Mouse (Mus musculus): ENCODE data around the gene Zic5. TPM values are rescaled to one million over a fixed set of nuclear protein-coding genes. Genes with fewer than 3 reads are reported as not detected.
"Not testable (repeated sequence)": the region's sequence is repeated elsewhere in the genome, so short reads cannot be mapped to it uniquely, and the experiment has no call there.

Zic5 gene
- total RNA-seq, 1 experiment from 2014 or later: not detected

DNA sequence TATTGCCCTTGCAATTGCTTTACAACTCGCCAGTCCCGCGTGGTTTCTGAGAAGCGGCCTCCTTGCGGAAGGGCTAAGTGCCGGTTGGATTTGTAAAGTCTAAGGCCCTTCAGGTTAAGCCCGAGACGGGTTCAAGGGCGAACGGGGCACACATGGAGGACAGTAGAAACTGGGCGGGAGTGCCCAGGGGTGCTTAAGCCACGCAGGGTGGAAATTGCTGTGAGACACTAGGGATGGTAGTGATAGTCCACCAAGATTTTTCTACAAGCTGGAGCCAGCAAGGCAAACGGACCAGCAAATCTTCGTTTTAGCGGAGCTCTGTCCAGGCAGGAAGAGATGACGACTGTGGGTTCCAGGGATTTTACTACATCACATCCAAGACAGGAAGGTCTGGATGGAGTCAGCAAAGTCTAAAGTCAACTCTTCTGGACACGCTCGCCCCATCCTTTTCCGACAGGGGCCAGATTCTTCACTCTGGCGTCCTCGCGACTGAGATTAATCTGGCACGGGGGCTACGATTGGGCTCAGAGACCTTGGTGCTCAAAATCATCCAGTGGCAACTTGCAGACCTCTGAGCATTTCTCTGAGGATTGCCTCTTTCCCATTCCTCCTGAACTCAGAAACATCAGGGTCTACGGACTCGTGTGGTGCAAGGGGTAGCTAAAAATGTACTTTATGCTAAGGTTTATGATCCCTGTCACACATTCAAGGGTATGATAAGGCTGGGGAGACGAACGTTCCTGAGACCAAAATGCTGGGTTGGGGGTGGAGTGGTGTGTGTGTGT, 3.7 kb upstream of the Zic5 start:
- no peak for ATAC-seq (ENCODE audit: extremely low read depth, insufficient number of reproducible peaks, low FRiP score, poor library complexity, severe bottlenecking)

DNA sequence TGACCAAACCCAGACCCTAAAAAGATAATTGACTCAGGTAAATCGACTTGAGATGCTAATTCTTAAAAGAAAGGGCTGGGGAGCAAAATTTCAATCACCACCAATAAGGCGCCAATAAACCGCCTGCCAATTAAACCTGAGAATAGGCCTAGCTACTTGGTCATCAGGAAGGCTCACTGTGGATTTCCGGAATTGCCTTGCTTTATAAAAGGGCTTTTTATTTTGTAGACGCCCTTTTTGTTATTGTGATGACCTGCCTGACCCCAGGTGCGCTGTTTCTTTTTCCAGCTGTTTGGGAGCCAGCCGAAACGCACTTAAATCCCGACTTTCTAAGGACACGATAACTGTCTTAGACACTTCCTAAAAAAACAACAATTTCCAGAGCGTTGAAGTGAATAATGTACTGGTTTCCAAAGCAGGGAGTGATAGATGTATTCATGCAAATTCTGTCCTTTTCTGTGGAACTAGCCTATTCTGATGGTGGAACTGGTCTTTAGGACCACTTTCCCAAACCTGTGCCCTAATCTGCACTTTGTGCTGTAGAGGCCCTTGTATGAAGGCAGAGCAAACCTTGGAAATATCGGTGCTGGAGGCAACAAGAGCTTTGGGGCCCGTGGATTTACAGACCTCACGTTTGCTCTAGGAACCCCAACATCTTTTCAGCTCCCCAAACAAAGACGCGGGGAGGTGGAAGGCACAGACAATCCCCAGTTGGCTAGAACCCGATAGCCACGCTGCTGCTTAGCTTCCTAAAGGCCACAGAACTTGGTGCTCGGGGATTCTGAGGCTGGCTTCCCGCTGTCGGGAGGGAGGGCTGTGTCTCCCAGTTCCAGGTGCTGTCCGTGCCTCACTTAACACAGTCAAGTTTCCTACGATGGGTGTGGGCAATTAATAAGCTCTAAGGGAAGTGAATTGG, 2.7 kb upstream of the Zic5 start:
- no peak for ATAC-seq (ENCODE audit: extremely low read depth, insufficient number of reproducible peaks, low FRiP score, poor library complexity, severe bottlenecking)

- ATAC-seq (ENCODE audit: extremely low read depth, insufficient number of reproducible peaks, low FRiP score, poor library complexity, severe bottlenecking): no peak
Measured at GRCm38 (mm10) chr14:122466756-122467362, 1.4 kb upstream of the Zic5 start.

- ATAC-seq (ENCODE audit: extremely low read depth, insufficient number of reproducible peaks, low FRiP score, poor library complexity, severe bottlenecking): no peak
Measured at GRCm38 (mm10) chr14:122465931-122466490, 534 bp upstream of the Zic5 start.

DNA sequence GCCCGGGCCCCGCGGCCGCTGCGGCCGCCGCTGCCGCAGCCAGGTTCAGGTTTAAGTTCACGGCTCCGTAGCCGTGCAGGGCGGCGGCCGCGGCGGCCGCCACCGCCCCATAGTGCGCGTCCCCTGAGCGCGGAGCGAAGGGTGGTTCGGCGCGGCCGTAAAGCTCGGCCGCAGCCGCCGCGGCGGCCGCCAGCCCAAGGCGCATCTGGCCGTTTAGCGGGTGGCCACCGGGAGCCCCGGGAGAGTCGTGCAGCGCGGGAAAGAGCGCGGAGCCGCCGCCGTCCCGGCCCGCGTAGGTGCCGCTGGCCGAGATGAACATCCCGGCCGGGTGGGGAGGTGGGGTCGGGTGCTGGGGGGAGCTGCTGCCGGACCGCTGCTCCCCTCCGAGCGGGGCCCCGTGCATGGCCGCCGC, 1.1 kb downstream of the Zic5 start:
- ATAC-seq (ENCODE audit: extremely low read depth, insufficient number of reproducible peaks, low FRiP score, poor library complexity, severe bottlenecking): no peak

DNA sequence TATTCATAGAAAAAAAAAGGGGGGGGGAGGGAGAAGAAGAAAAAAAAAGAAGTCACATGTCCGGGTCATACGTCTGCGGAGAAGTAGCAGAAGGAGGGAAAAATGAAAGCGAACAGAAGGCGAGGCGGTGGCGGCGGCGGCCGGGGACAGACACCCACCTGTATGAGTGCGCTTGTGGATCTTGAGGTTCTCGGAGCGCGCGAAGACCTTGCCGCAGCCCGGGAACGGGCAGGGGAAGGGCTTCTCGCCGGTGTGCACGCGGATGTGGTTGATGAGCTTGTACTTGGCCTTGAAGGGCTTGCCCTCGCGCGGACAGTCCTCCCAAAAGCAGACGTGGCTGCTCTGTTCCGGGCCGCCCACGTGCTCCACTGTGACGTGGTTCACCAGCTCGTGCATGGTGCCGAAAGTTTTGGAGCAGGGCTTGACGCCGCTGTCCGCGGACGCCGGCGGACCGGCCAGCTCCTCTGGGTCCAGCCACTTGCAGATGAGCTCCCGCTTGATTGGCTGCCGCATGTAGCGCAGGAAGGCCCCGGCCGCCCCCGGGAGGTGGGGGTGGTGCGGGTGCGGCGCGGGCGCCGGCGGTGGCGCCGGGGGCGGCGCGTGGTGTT, 1.6 kb downstream of the Zic5 start:
- peak; percentile 18; the same call in 1 of the 2 replicates for ATAC-seq (ENCODE audit: extremely low read depth, insufficient number of reproducible peaks, low FRiP score, poor library complexity, severe bottlenecking)

DNA sequence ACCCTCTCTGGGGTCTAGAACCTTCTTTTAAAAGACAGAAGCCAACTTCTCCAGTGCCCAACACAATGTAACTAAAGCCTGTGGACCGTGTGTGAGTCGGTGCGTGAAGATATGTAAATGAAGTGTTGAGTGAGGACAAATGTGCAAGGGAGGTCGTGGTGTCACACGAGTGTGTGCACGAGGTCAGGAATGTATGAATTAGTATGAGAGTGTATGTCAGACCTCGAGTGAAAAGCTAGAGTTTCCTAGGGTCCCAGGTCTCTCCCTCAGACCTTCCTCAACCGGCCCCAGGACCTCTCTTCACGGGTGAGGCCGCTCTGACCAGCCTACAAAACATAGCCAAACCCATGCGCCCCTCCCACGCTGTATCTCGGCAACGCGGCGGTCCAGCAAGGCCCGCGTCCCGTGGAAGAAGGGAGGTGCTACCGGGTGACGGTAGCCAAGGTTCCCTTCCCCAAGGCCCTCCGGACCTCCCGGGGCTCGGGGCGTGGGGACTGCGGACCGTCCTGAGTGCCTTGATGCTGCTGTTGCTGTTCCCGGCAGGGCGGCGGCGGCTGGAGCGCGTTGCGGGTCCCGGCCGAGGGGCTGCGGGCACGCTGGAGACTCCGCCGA, 2.3 kb downstream of the Zic5 start:
- ATAC-seq (ENCODE audit: extremely low read depth, insufficient number of reproducible peaks, low FRiP score, poor library complexity, severe bottlenecking): no peak

- no peak for ATAC-seq (ENCODE audit: extremely low read depth, insufficient number of reproducible peaks, low FRiP score, poor library complexity, severe bottlenecking)
Measured at GRCm38 (mm10) chr14:122462689-122463079, 2.8 kb downstream of the Zic5 start.

- no peak for ATAC-seq (ENCODE audit: extremely low read depth, insufficient number of reproducible peaks, low FRiP score, poor library complexity, severe bottlenecking)
Measured at GRCm38 (mm10) chr14:122461966-122462365, 3.5 kb downstream of the Zic5 start.

- ATAC-seq (ENCODE audit: extremely low read depth, insufficient number of reproducible peaks, low FRiP score, poor library complexity, severe bottlenecking): no peak
Measured at GRCm38 (mm10) chr14:122461500-122461899, 4.0 kb downstream of the Zic5 start.

- no peak for ATAC-seq (ENCODE audit: extremely low read depth, insufficient number of reproducible peaks, low FRiP score, poor library complexity, severe bottlenecking)
Measured at GRCm38 (mm10) chr14:122460226-122460625, 5.3 kb downstream of the Zic5 start.

- ATAC-seq (ENCODE audit: extremely low read depth, insufficient number of reproducible peaks, low FRiP score, poor library complexity, severe bottlenecking): no peak
Measured at GRCm38 (mm10) chr14:122459776-122460175, 5.7 kb downstream of the Zic5 start.

- ATAC-seq (ENCODE audit: extremely low read depth, insufficient number of reproducible peaks, low FRiP score, poor library complexity, severe bottlenecking): not testable (repeated sequence)
Measured at GRCm38 (mm10) chr14:122459332-122459731, 6.1 kb downstream of the Zic5 start.

DNA sequence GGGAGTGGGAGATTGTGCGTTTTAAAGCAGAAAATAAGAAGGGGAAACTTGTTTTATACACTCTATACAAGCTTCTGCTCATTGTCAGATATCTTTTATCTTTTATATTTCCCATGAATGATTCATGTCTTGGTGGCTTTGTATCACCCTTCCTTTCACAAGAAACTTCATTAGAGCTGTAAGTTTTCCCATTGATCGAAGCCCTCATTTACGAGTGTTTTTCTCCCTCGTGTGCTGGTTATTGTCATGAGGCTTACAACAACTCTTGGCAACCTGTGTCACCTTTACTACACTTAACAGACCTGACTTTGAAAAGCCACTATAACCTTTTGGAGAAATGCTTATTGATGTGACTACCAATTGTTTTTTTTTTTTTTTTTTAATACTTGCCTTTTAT, 9.9 kb downstream of the Zic5 start:
- no peak for ATAC-seq (ENCODE audit: extremely low read depth, insufficient number of reproducible peaks, low FRiP score, poor library complexity, severe bottlenecking)

DNA sequence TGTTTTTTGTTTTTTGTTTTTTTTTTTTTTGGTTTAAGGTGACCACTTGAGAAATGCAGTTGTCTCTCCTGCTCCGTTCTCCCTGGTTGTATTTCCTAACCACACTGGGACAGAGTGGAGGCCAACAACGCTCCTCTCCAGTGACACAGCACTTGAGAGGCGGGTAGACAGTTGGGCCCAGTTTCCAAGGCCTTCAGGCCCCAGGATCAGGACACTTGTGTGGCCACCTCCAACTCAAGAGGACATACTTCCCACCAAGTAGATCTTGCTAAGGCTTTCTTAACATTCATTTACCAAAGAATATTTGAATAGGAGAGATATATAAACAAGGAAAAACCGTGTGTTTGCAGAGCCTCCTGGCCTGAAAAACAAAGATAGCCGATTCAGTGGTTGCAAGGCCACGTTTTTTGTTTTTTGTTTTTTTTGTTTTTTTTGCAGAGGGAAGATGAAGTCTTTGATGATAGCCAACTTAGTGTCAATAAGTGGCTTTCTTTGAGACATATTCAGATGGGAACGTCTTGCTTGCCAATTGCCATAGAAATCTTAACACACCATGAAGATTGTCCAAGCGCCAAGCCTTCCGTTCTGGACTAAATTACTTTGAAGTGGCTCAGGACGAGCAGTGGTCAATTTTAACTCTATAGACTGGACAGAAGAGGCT, 10.4 kb downstream of the Zic5 start:
- ATAC-seq (ENCODE audit: extremely low read depth, insufficient number of reproducible peaks, low FRiP score, poor library complexity, severe bottlenecking): no peak

DNA sequence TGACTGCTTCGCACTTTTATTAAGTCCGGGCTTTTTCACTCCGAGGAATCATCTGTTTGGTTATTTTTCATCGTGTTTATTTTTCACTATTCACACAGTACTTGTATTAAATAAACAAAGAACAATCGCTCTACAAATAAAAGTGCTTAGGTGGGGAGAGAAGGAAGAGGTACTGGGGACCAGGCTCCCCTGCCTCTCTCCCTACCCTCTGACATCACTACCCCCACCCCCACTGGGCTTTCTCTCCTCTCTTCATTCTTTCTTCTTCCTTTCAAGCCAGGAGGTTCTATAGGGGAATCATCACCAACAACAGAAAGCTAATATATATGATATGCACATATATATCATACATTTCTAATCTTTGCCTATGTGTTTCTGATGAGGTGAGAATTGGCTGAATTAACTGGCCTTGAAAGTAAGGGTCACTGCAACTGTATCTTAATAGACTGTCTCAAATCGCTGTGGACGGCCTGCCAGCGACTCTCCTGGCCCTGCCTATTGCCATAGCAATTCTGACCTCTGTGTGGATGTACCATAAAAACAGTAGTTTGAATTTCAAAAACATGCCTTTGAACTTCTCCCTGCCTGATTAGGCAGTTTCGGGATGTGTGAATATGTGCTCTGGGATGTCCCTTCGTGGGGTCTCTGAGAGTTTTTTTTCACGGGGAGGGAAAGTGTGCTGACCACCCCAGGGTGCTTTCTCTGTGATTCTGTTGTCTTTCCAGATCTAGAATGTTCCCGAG, 11.3 kb downstream of the Zic5 start:
- ATAC-seq (ENCODE audit: extremely low read depth, insufficient number of reproducible peaks, low FRiP score, poor library complexity, severe bottlenecking): no peak

DNA sequence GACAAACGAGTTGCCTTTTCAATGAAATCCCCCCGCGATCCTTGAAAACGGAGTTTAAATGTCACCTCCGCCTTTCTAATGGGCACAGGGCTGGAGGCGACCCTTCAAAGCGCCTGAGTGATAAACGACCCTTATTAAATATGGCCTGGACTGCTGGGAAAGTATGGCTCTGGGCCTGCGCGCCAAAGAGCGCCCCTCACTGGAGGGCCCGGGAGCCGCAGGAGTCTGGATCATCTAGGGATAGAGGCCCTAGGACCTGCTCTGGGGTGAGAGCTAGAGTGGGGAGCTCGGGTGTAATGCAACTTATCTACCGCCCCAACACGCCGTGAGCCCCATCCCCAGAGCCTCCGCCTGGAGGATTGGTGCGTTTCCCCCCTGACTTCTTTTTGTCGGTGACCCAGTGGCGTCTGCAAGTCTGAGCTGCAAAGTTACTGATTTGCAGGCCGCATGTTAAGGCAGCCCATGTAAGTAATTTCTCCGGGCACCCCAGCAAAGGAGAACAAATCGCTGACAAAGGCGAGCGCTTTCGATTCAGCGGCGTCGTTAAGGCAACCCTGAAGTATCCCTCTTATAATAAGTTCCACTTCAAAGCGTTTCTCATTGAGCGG, 12.0 kb downstream of the Zic5 start:
- no peak for ATAC-seq (ENCODE audit: extremely low read depth, insufficient number of reproducible peaks, low FRiP score, poor library complexity, severe bottlenecking)
